Mouse (Mus musculus) neural tube, embryonic 15.5 days (tissue): ENCODE results near the gene Fam49a. TPM values are rescaled to one million over a fixed set of nuclear protein-coding genes. Genes with fewer than 3 reads are reported as not detected.
"Not testable (repeated sequence)": the region's sequence is repeated elsewhere in the genome, so short reads cannot be mapped to it uniquely, and the experiment has no call there.

Experiments used
- ATAC-seq: fragments of 200-750 bp; cut with Nextera tagmentation; 2 replicates; pipeline ENCODE4 v1.8.0; 2017; ENCODE audit warnings: mild to moderate bottlenecking, moderate TSS enrichment, moderate library complexity; ENCODE audit not compliant: low FRiP score
- H3K27ac ChIP-seq: fragments of 300-500 bp; sonication (generic); replicated peaks from 2 replicates; pipeline ENCODE4 v1.5.1; 2015; ENCODE audit warnings: mild to moderate bottlenecking, inconsistent platforms
- H3K27me3 ChIP-seq: fragments of 300-500 bp; sonication (generic); replicated peaks from 2 replicates; pipeline ENCODE4 v1.6.1; 2015; ENCODE audit warnings: inconsistent platforms
- H3K36me3 ChIP-seq: fragments of 300-500 bp; sonication (generic); 2 replicates; pipeline ENCODE4 v1.6.1; 2015; ENCODE audit warnings: inconsistent platforms
- H3K4me1 ChIP-seq: fragments of 300-500 bp; sonication (generic); 2 replicates; pipeline ENCODE4 v1.6.1; 2015; ENCODE audit warnings: inconsistent platforms
- H3K4me2 ChIP-seq: fragments of 300-500 bp; sonication (generic); 2 replicates; pipeline ENCODE4 v1.6.1; 2015; ENCODE audit warnings: inconsistent platforms, mild to moderate bottlenecking, moderate library complexity
- H3K4me3 ChIP-seq: fragments of 300-500 bp; sonication (generic); replicated peaks from 2 replicates; pipeline ENCODE4 v1.5.1; 2015; ENCODE audit warnings: mild to moderate bottlenecking, inconsistent platforms
- H3K9ac ChIP-seq: fragments of 300-500 bp; sonication (generic); replicated peaks from 2 replicates; pipeline ENCODE4 v1.6.1; 2015; ENCODE audit warnings: mild to moderate bottlenecking, inconsistent platforms
- H3K9me3 ChIP-seq: fragments of 300-500 bp; sonication (generic); replicated peaks from 2 replicates; pipeline ENCODE4 v1.6.1; 2016; ENCODE audit warnings: inconsistent platforms
- WGBS: fragments of 180-500 bp; shearing (Covaris S2); methylation state at CpG from one replicate; pipeline ENCODE4 v1.1.7; 2015; ENCODE audit warnings: mixed read lengths; 5-methylcytosine and 5-hydroxymethylcytosine counted together
- polyA plus RNA-seq: library from polyadenylated mRNA; unstranded; fragments of >200 nt; fragmentation: Nextera tagmentation; extraction: Ambion mirVana; gene quantifications from 2 replicates; pipeline ENCODE4 v1.2.1, GENCODE M21; 2015

Gene Fam49a
- polyA plus RNA-seq, 1 experiment from 2014 or later, result 59.1 TPM

GRCm38 (mm10) chr12:12239502-12239901 is 22.4 kb upstream of the Fam49a start:
- 43% methylated on average over 3 of the region's 3 CpGs for WGBS
- H3K4me2 ChIP-seq, result no peak overlapping the region
- H3K27ac ChIP-seq, result no peak overlapping the region
- H3K36me3 ChIP-seq, result no peaks in the 10 kb centered on the region
- ATAC-seq, result no peak
- H3K4me3 ChIP-seq, result no peak overlapping the region
- H3K9me3 ChIP-seq, result no peaks in the 10 kb centered on the region
- no peak overlapping the region for H3K9ac ChIP-seq
- no peaks in the 10 kb centered on the region for H3K4me1 ChIP-seq
- H3K27me3 ChIP-seq, result no peaks in the 10 kb centered on the region

- H3K27me3 ChIP-seq, result no peaks in the 10 kb centered on the region
- no peak overlapping the region for H3K4me2 ChIP-seq
- no peak overlapping the region for H3K9ac ChIP-seq
- no peak overlapping the region for H3K4me3 ChIP-seq
- H3K9me3 ChIP-seq, result no peaks in the 10 kb centered on the region
- WGBS, result 19% methylated on average over 3 of the region's 3 CpGs
- no peaks in the 10 kb centered on the region for H3K4me1 ChIP-seq
- no peak overlapping the region for H3K27ac ChIP-seq
- no peak for ATAC-seq
- H3K36me3 ChIP-seq, result no peaks in the 10 kb centered on the region
Measured at GRCm38 (mm10) chr12:12243148-12243547, 18.8 kb upstream of the Fam49a start.

- not testable (repeated sequence) for H3K36me3 ChIP-seq, H3K4me1 ChIP-seq, H3K9ac ChIP-seq, H3K27me3 ChIP-seq, H3K27ac ChIP-seq, H3K9me3 ChIP-seq, H3K4me3 ChIP-seq, H3K4me2 ChIP-seq, ATAC-seq
- WGBS, result 94% methylated on average over 4 of the region's 4 CpGs
Measured at GRCm38 (mm10) chr12:12247023-12247422, 14.9 kb upstream of the Fam49a start.

- ATAC-seq, result no peak
- Histone ChIP-seq H3K4me2 (no peak overlapping the region), H3K9me3 (no peaks in the 10 kb centered on the region), H3K27me3 (no peaks in the 10 kb centered on the region), H3K4me3 (no peak overlapping the region), H3K36me3 (no peaks in the 10 kb centered on the region), H3K9ac (no peak overlapping the region), H3K4me1 (no peaks in the 10 kb centered on the region), H3K27ac (no peak overlapping the region)
- WGBS, result 47% methylated on average over 2 of the region's 2 CpGs
Measured at GRCm38 (mm10) chr12:12249521-12249920, 12.4 kb upstream of the Fam49a start.

- Histone ChIP-seq H3K27me3 (no peaks in the 10 kb centered on the region), H3K4me2 (no peak overlapping the region), H3K4me1 (no peaks in the 10 kb centered on the region), H3K9ac (no peak overlapping the region), H3K27ac (no peak overlapping the region), H3K9me3 (no peaks in the 10 kb centered on the region), H3K36me3 (no peaks in the 10 kb centered on the region), H3K4me3 (no peak overlapping the region)
- WGBS, result 52% methylated on average over 5 of the region's 5 CpGs
- ATAC-seq, result no peak
Measured at GRCm38 (mm10) chr12:12253526-12253925, 8.4 kb upstream of the Fam49a start.

GRCm38 (mm10) chr12:12254139-12254538 is 7.8 kb upstream of the Fam49a start:
- Histone ChIP-seq H3K9ac (no peak overlapping the region), H3K9me3 (no peaks in the 10 kb centered on the region), H3K4me3 (no peak overlapping the region), H3K27ac (no peak overlapping the region), H3K36me3 (no peaks in the 10 kb centered on the region), H3K4me2 (no peak overlapping the region), H3K4me1 (no peaks in the 10 kb centered on the region), H3K27me3 (no peaks in the 10 kb centered on the region)
- ATAC-seq, result no peak
- 87% methylated on average over 4 of the region's 4 CpGs for WGBS

- Histone ChIP-seq H3K4me1 (peaks cover 47% of the 10 kb centered on the region), H3K9me3 (no peaks in the 10 kb centered on the region), H3K9ac (0 out of 2 replicates have a peak overlapping the region, but pooled peaks have one; percentile 93), H3K27me3 (no peaks in the 10 kb centered on the region), H3K4me2 (peak overlapping the region; percentile 78), H3K4me3 (peak overlapping the region; percentile 89), H3K27ac (peak overlapping the region; percentile 51), H3K36me3 (no peaks in the 10 kb centered on the region)
- no peak for ATAC-seq
- 62% methylated on average over 9 of the region's 9 CpGs for WGBS
Measured at GRCm38 (mm10) chr12:12260979-12261960, 669 bp upstream of the Fam49a start.

- 0% methylated on average over 1 of the region's 1 CpGs for WGBS
- Histone ChIP-seq H3K4me3 (peak overlapping the region; percentile 89), H3K9me3 (no peaks in the 10 kb centered on the region), H3K4me2 (peak overlapping the region; percentile 78), H3K9ac (peak overlapping the region; percentile 93), H3K36me3 (no peaks in the 10 kb centered on the region), H3K4me1 (peaks cover 53% of the 10 kb centered on the region), H3K27me3 (no peaks in the 10 kb centered on the region), H3K27ac (peak overlapping the region; percentile 85)
- ATAC-seq, result peak; percentile 58
Measured at GRCm38 (mm10) chr12:12263371-12263791, 1.4 kb downstream of the Fam49a start.

GRCm38 (mm10) chr12:12264151-12264550 is 2.2 kb downstream of the Fam49a start:
- 55% methylated on average over 5 of the region's 5 CpGs for WGBS
- peak overlapping the region; percentile 85 for H3K27ac ChIP-seq
- ATAC-seq, result no peak

GRCm38 (mm10) chr12:12266552-12266951 is 4.6 kb downstream of the Fam49a start:
- Histone ChIP-seq H3K9me3 (no peaks in the 10 kb centered on the region), H3K4me2 (0 out of 2 replicates have a peak overlapping the region, but pooled peaks have one; percentile 15), H3K9ac (no peak overlapping the region), H3K36me3 (no peaks in the 10 kb centered on the region; the same call in 1 of the 2 replicates), H3K4me3 (no peak overlapping the region), H3K27ac (0 out of 2 replicates have a peak overlapping the region, but pooled peaks have one; percentile 49), H3K4me1 (peaks cover 56% of the 10 kb centered on the region), H3K27me3 (no peaks in the 10 kb centered on the region)
- WGBS, result 37% methylated on average over 1 of the region's 1 CpGs
- no peak; the same call in 1 of the 2 replicates for ATAC-seq

More at GRCm38 (mm10) chr12:12264151-12264550, 2.2 kb downstream of the Fam49a start:
- H3K27me3 ChIP-seq, result no peaks in the 10 kb centered on the region
- no peaks in the 10 kb centered on the region for H3K36me3 ChIP-seq
- peak overlapping the region; percentile 78 for H3K4me2 ChIP-seq
- H3K4me3 ChIP-seq, result peak overlapping the region; percentile 89
- no peaks in the 10 kb centered on the region for H3K9me3 ChIP-seq
- H3K4me1 ChIP-seq, result peaks cover 53% of the 10 kb centered on the region
- H3K9ac ChIP-seq, result peak overlapping the region; percentile 26

- Histone ChIP-seq H3K9ac (no peak overlapping the region), H3K36me3 (no peaks in the 10 kb centered on the region; the same call in 1 of the 2 replicates), H3K4me3 (no peak overlapping the region), H3K27me3 (no peaks in the 10 kb centered on the region), H3K4me2 (no peak overlapping the region), H3K4me1 (peaks cover 31% of the 10 kb centered on the region), H3K27ac (no peak overlapping the region), H3K9me3 (no peaks in the 10 kb centered on the region)
- WGBS, result 81% methylated on average over 3 of the region's 3 CpGs
- ATAC-seq, result no peak
Measured at GRCm38 (mm10) chr12:12270495-12270894, 8.6 kb downstream of the Fam49a start.

- no peak overlapping the region for H3K9ac ChIP-seq
- H3K9me3 ChIP-seq, result no peaks in the 10 kb centered on the region
- no peak overlapping the region for H3K4me2 ChIP-seq
- H3K27me3 ChIP-seq, result no peaks in the 10 kb centered on the region
- no peak overlapping the region for H3K4me3 ChIP-seq
- H3K4me1 ChIP-seq, result peaks cover 19% of the 10 kb centered on the region
- H3K27ac ChIP-seq, result no peak overlapping the region
- WGBS, result 26% methylated on average over 6 of the region's 6 CpGs
- ATAC-seq, result no peak
- peaks cover 3% of the 10 kb centered on the region; the same call in 1 of the 2 replicates for H3K36me3 ChIP-seq
Measured at GRCm38 (mm10) chr12:12274115-12274514, 12.2 kb downstream of the Fam49a start.
